Mouse (Mus musculus) midbrain, embryonic 15.5 days (tissue): ENCODE data around the gene Rtp2. TPM values are rescaled to one million over a fixed set of nuclear protein-coding genes. Genes with fewer than 3 reads are reported as not detected.
"Not testable (repeated sequence)": the region's sequence is repeated elsewhere in the genome, so short reads cannot be mapped to it uniquely, and the experiment has no call there.

ENCODE experiments used
- ATAC-seq: fragments of 200-750 bp; cut with Nextera tagmentation; replicated peaks from 2 replicates; pipeline ENCODE4 v1.8.0; 2017; ENCODE audit warnings: moderate TSS enrichment
- H3K27ac ChIP-seq: fragments of 300-500 bp; sonication (generic); 2 replicates; pipeline ENCODE4 v1.5.1; 2015; ENCODE audit warnings: mild to moderate bottlenecking, inconsistent platforms
- H3K27me3 ChIP-seq: fragments of 300-500 bp; sonication (generic); replicated peaks from 2 replicates; pipeline ENCODE4 v1.6.1; 2015; ENCODE audit warnings: inconsistent platforms
- H3K36me3 ChIP-seq: fragments of 300-500 bp; sonication (generic); replicated peaks from 2 replicates; pipeline ENCODE4 v1.6.1; 2015; ENCODE audit warnings: inconsistent platforms
- H3K4me1 ChIP-seq: fragments of 300-500 bp; sonication (generic); 2 replicates; pipeline ENCODE4 v1.6.1; 2015; ENCODE audit warnings: inconsistent platforms
- H3K4me2 ChIP-seq: fragments of 300-500 bp; sonication (generic); 2 replicates; pipeline ENCODE4 v1.6.1; 2015; ENCODE audit warnings: inconsistent platforms, mild to moderate bottlenecking, moderate library complexity
- H3K4me3 ChIP-seq: fragments of 300-500 bp; sonication (generic); 2 replicates; pipeline ENCODE4 v1.5.1; 2015; ENCODE audit warnings: mild to moderate bottlenecking, inconsistent platforms
- H3K9ac ChIP-seq: fragments of 300-500 bp; sonication (generic); 2 replicates; pipeline ENCODE4 v1.6.1; 2015; ENCODE audit warnings: mild to moderate bottlenecking, inconsistent platforms
- H3K9me3 ChIP-seq: fragments of 300-500 bp; sonication (generic); 2 replicates; pipeline ENCODE4 v1.6.1; 2016; ENCODE audit warnings: inconsistent platforms
- WGBS: fragments of 180-500 bp; shearing (Covaris S2); methylation state at CpG from one replicate; pipeline ENCODE4 v1.1.7; 2015; ENCODE audit warnings: mixed read lengths; 5-methylcytosine and 5-hydroxymethylcytosine counted together
- polyA plus RNA-seq: library from polyadenylated mRNA; unstranded; fragments of >200 nt; fragmentation: Nextera tagmentation; extraction: Ambion mirVana; gene quantifications from 2 replicates; pipeline ENCODE4 v1.2.1, GENCODE M21; 2015

Rtp2 gene
- polyA plus RNA-seq, 1 experiment from 2014 or later, result 0.22 TPM

DNA sequence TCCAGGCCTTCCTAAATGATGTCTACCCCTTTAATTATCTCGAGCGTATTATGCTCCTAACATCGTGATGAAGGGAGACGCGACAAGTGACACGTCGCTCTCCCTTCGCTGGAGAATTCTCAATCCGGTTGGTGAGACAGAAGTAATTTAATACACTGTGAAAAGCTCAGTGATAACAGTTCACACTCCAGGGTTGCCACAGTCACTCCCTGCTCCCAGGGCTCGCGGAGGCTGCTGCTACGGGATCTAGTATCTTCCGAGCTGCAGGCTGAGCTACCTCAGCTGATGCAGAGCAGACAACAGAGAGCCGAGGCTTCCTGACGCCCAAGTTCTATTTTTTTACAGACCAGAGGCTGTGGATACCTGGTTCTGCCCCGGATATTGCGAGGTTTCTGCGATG, 919 bp downstream of the Rtp2 start:
- 80% methylated on average over 18 of the region's 18 CpGs for WGBS
- H3K4me3 ChIP-seq, result no peak overlapping the region
- no peak for ATAC-seq

DNA sequence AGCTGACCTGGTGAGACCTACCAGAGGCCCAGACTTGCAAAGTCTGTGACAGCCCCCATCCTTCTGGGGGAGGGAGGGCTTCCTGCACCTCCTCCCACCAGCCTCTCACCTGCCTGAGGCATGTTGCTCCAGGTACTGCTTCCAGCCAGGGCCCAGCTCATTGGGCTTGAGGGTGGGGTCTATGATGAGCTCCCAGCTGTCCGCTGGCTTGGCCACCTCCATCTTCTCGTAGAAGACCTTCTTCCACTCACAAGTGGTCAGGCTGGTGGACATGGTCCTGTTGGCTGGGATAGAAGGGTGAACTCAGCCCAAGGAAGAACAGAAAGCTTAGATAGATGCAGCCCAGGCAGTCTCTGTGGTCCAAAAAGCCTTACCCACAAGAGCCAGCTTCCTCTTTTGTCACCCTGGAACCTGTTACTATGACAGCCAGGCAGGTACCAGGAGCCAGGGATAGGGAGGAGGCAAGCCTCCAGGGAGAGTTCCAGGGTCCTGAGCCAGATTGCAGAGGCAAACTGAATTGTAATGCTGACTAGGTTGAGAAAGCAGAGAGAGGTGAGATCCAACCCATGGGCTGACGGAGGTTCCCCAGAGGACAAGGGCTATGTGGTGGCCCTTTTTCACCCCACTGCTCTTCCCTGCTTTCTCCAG, 1.6 kb downstream of the Rtp2 start:
- H3K4me1 ChIP-seq, result no peaks in the 10 kb centered on the region
- no peak for ATAC-seq
- WGBS, result 87% methylated on average over 3 of the region's 3 CpGs
- no peak overlapping the region for H3K27ac ChIP-seq
- no peak overlapping the region for H3K9ac ChIP-seq
- H3K27me3 ChIP-seq, result no peaks in the 10 kb centered on the region
- H3K4me3 ChIP-seq, result no peak overlapping the region
- H3K4me2 ChIP-seq, result no peak overlapping the region
- no peaks in the 10 kb centered on the region for H3K36me3 ChIP-seq
- no peaks in the 10 kb centered on the region for H3K9me3 ChIP-seq

More for the DNA sequence above, 919 bp downstream of the Rtp2 start:
- no peaks in the 10 kb centered on the region for H3K27me3 ChIP-seq
- no peaks in the 10 kb centered on the region for H3K36me3 ChIP-seq
- no peak overlapping the region for H3K27ac ChIP-seq
- H3K4me2 ChIP-seq, result no peak overlapping the region
- H3K9ac ChIP-seq, result no peak overlapping the region
- H3K9me3 ChIP-seq, result no peaks in the 10 kb centered on the region
- no peaks in the 10 kb centered on the region for H3K4me1 ChIP-seq

DNA sequence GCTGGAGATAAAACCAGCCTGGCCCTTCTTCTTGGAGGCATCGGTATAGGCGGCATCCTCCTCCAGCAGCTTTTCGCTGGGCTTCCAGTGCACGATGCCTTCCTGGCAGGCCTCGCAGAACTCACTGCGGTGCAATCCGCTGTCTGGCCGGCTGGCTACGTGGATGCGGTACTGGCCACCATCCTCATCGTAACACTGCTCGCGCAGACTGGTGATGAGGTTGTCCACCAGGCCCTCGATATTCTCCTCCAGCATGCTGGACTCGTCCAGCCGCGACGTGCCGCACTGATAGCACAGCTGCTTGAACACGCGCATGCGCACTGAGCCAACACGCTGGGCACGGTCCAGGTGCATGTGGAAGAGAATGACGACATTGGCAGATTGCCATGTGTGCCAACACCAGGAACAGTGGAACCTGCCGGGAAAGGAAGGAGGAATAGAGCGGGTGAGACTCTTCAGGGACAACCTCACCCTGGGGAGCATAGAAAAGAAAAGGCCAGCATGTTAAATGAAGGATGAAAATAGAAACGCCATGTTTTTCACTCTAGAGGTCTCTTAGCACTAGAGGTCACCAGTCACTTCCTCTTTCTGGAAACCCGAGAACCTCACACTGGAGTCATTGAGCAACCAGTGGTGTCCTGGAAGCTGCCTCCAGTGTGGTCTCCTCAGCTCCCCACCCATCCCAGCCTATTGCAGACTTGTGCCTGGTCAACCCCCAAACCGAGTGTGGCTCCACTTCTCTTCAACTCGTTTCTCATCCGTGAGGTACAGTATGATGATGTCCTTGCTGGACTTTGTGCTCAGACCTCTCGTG, 4.7 kb downstream of the Rtp2 start:
- ATAC-seq, result no peak
- no peaks in the 10 kb centered on the region for H3K9me3 ChIP-seq
- no peak overlapping the region for H3K4me3 ChIP-seq
- H3K27ac ChIP-seq, result no peak overlapping the region
- WGBS, result 93% methylated on average over 33 of the region's 33 CpGs
- no peak overlapping the region for H3K9ac ChIP-seq
- no peaks in the 10 kb centered on the region for H3K36me3 ChIP-seq
- H3K27me3 ChIP-seq, result no peaks in the 10 kb centered on the region
- H3K4me1 ChIP-seq, result no peaks in the 10 kb centered on the region
- no peak overlapping the region for H3K4me2 ChIP-seq

DNA sequence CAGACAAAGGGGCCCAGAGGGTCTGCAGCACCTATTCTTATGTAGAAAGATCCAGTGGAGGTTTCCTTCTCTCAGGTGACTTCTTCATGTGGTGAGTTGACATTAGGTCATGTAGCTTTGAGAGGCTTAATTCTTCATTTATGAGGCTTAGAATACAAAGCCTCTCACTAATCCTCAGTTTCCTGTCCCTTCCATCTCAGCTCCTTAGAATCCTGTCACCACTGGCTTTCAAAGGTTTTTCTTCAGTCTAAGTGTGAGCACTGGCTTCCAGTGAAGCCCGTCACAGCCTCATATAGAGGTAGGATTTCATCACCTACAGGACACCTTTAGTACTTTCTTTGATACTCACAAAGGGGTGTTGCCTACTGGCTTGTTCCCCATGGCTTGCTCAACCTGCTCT, 9.3 kb downstream of the Rtp2 start:
- Histone ChIP-seq H3K36me3 (no peaks in the 10 kb centered on the region), H3K27ac (no peak overlapping the region), H3K9me3 (no peaks in the 10 kb centered on the region), H3K27me3 (no peaks in the 10 kb centered on the region), H3K4me1 (no peaks in the 10 kb centered on the region), H3K9ac (no peak overlapping the region), H3K4me3 (no peak overlapping the region), H3K4me2 (no peak overlapping the region)
- no peak for ATAC-seq
- WGBS, result 83% methylated on average over 1 of the region's 1 CpGs

DNA sequence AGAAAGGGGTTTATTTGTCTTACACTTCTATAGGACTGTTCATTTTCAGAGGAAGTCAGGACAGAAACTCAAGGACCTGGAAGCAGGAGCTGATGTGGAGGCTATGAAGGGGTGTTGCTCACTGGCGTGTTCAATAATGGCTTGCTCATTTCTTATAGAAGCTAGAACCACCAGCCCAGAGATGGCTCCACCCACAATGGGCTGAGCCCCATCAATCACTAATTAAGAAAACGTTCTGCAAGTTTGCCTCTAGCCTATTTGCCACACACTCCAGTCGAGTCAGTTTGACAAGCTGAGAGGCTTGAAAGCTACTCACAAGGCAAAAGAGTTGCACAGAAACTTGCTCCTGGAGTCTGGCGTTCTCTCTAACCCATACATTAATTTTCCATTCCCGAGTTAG, 10.5 kb downstream of the Rtp2 start:
- no peak overlapping the region for H3K27ac ChIP-seq
- WGBS, result 77% methylated on average over 5 of the region's 5 CpGs
- H3K27me3 ChIP-seq, result no peaks in the 10 kb centered on the region
- no peaks in the 10 kb centered on the region for H3K4me1 ChIP-seq
- no peak for ATAC-seq
- no peak overlapping the region for H3K4me2 ChIP-seq
- no peaks in the 10 kb centered on the region for H3K36me3 ChIP-seq
- H3K9me3 ChIP-seq, result no peaks in the 10 kb centered on the region
- no peak overlapping the region for H3K4me3 ChIP-seq
- H3K9ac ChIP-seq, result no peak overlapping the region

DNA sequence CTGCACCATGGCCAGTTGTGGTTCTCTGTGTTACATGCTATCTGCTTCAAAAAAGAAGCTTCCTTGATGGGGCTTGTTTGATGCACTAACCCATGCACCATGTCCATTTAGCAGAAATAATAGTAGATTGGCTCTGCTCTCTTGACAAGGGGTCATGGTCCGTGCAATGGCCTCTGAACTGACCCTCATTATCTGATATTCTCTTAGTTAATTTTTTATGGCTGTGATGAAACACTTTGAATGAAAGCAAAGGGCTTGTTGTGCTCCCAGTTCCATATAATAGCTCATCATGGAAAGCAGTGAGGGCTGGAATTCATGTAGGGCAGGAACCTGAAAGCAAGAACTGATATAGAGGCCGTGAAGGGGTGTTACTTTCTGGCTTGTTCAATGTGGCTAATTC, 12.8 kb downstream of the Rtp2 start:
- H3K9me3 ChIP-seq, result no peaks in the 10 kb centered on the region
- H3K27me3 ChIP-seq, result no peaks in the 10 kb centered on the region
- 91% methylated on average over 2 of the region's 2 CpGs for WGBS
- no peak overlapping the region for H3K27ac ChIP-seq
- H3K9ac ChIP-seq, result no peak overlapping the region
- H3K4me1 ChIP-seq, result no peaks in the 10 kb centered on the region
- H3K36me3 ChIP-seq, result no peaks in the 10 kb centered on the region
- H3K4me3 ChIP-seq, result no peak overlapping the region
- no peak overlapping the region for H3K4me2 ChIP-seq
- ATAC-seq, result no peak

DNA sequence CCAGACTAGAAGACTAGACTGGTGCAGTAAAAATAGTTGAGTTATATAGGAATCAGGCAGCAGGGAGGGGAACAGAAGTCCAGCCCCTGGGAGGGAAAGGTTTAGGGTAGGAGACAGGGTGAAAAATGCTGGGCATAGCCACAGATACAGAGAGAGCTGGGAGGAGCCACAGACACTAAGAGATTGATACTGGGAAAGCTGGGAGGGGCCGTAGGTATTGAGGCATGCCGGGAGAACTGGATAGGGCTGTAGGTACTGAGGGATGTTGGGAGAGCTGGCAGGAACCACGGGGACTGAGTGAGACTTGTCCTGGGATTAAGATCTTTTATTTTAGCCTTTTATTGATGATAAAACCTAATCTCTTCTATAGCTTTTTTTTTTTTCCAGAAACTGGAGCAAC, 18.8 kb downstream of the Rtp2 start:
- Histone ChIP-seq H3K27ac (no peak overlapping the region), H3K27me3 (no peaks in the 10 kb centered on the region), H3K4me1 (no peaks in the 10 kb centered on the region), H3K36me3 (no peaks in the 10 kb centered on the region), H3K4me3 (no peak overlapping the region), H3K9ac (no peak overlapping the region), H3K4me2 (no peak overlapping the region), H3K9me3 (no peaks in the 10 kb centered on the region)
- no peak for ATAC-seq
- WGBS, result 43% methylated on average over 3 of the region's 3 CpGs

DNA sequence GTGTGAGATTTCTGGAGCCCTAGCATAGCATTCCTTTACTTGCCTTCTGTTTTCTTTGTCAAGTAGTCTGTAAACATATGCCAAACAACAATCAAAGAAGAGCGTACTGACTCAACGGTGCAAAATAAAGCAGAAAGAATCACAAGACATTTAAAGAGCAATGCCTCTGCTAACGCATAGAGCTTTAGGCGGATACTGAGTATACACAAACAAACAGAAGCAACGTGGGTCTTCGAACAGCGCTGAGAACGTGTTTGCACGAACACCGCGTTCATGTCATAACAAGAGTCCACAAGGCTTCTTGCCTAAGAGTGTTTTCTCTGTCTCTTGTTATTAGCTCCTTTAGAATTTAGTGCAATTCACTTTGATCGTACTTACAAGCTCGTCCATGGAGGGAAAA, 19.5 kb downstream of the Rtp2 start:
- Histone ChIP-seq H3K9ac (no peak overlapping the region), H3K4me2 (no peak overlapping the region), H3K27ac (no peak overlapping the region), H3K9me3 (no peaks in the 10 kb centered on the region), H3K4me1 (no peaks in the 10 kb centered on the region), H3K27me3 (no peaks in the 10 kb centered on the region), H3K4me3 (no peak overlapping the region), H3K36me3 (no peaks in the 10 kb centered on the region)
- ATAC-seq, result no peak
- WGBS, result 82% methylated on average over 13 of the region's 13 CpGs

DNA sequence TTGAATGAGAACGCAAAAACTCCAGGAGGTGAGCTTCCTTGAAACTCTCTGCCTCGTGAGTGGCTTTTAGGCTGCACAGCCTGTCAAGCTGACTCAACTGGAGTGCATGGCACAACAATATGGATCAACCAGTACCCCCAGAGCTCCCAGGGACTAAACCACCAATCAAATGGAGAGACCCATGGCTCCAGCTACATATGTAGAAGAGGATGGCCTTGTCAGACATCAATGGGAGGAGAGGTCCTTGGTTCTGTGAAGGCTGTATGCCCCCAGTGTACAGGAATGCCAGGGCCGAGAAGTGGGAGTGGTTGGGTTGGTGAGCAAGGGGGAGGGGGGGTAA, 23.2 kb downstream of the Rtp2 start:
- 83% methylated on average over 3 of the region's 3 CpGs for WGBS
- H3K4me3 ChIP-seq, H3K9me3 ChIP-seq, H3K9ac ChIP-seq, H3K27ac ChIP-seq, ATAC-seq, H3K4me2 ChIP-seq, H3K4me1 ChIP-seq, H3K27me3 ChIP-seq, H3K36me3 ChIP-seq: not testable (repeated sequence)

DNA sequence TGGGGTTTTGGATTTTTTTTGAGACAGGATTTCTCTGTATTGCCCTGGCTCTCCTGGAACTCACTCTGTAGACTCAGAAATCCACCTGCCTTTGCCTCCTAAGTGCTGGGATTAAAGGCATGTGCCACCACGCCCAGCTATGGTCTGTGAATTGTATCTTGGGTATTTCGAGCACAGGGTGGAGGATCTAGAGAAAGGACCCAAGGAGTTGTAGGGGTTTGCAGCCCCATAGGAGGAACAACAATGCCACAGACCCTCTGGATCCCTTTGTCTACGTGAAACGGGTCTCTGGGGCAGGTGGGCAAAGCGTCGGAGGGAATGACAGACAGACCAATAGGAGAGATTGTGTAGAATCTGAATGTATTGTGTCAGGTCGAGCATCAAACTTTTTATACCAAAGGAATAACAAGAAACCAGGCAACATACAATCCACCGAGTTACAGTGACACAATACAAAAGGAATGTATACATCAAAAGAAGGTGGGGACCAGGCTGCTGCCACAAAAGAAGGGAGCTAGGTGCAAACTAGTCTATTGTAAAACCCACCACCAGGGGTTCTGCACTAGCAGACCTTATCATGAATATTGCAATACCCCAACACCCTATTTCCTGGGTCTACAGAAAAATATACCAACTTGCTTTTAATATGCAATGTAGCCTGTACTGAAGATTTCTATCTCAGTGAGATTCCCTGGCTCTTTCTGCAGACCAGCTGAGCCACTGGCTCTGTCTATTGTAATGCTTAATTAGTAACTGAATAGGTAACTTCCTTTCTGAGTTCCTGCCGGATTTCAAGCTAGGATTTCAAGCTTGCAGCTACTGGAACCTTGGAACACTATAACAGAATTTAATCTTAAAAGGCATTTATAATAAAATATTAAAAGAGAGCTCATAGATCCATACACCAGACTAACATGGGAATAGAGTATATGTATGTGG, 23.8 kb downstream of the Rtp2 start:
- ATAC-seq, H3K4me1 ChIP-seq, H3K4me3 ChIP-seq, H3K27me3 ChIP-seq, H3K9ac ChIP-seq, H3K36me3 ChIP-seq, H3K4me2 ChIP-seq, H3K27ac ChIP-seq, H3K9me3 ChIP-seq: not testable (repeated sequence)
- 82% methylated on average over 9 of the region's 9 CpGs for WGBS

DNA sequence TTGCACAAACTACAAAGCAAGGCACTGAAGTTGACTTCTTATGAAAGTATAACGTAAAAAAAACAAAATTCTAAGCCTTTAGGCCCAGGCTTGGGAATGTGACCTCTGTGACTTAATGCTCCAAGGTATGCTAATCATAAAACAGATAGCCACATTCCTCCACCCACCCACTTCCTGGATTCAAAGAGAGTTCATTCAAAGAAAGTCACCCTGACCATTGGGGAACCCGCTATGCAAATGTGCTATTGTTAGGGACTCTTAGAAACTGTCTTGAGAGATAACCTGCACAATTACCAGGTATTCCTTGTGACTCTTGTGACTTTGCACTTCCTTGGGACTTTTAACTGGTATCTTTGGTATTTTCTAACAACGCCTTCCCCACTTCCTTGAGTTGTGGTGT, 25.6 kb downstream of the Rtp2 start:
- not testable (repeated sequence) for H3K9me3 ChIP-seq, H3K4me3 ChIP-seq, H3K4me1 ChIP-seq, H3K27me3 ChIP-seq, H3K27ac ChIP-seq, ATAC-seq, H3K36me3 ChIP-seq, H3K9ac ChIP-seq, H3K4me2 ChIP-seq
- WGBS, result 91% methylated on average over 3 of the region's 3 CpGs

DNA sequence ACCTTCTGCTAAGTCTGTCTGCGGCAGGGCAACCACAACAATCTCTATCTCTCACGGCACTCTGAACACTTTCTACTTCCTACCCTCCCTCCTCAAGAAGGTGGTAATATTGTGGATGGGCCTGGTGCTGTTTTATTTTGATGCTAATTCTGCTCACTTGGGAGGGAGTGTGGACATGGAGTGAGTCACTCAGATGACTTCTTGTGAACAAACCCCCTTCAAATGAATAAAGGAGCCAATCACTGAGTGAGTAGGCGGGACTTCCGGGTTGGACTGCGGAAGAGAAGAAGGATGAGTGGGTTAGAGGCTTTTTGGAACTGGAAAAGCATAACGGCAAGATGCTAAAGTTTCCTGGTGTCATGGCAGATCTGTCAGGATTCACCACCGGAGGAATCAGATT, 30.8 kb downstream of the Rtp2 start:
- H3K4me2 ChIP-seq, result no peak overlapping the region
- no peaks in the 10 kb centered on the region for H3K27me3 ChIP-seq
- no peak overlapping the region for H3K9ac ChIP-seq
- no peaks in the 10 kb centered on the region for H3K9me3 ChIP-seq
- peaks cover 16% of the 10 kb centered on the region for H3K4me1 ChIP-seq
- no peak overlapping the region for H3K4me3 ChIP-seq
- WGBS, result 88% methylated on average over 7 of the region's 7 CpGs
- H3K27ac ChIP-seq, result no peak overlapping the region
- no peak for ATAC-seq
- H3K36me3 ChIP-seq, result no peaks in the 10 kb centered on the region
